Mouse (Mus musculus) heart, postnatal 0 days (tissue): ENCODE data around the gene Yju2.

Source experiments
- CTCF ChIP-seq: IDR thresholded peaks from 2 replicates; pipeline ENCODE4 v1.5.1; 2016; ENCODE audit warnings: antibody characterized with exemption, control low read depth, low read depth
- EP300 ChIP-seq: IDR thresholded peaks from 2 replicates; pipeline ENCODE4 v1.6.1; 2016; ENCODE audit warnings: antibody characterized with exemption, low read depth

- TF ChIP-seq CTCF (no peak), EP300 (no peak)
These were observed 1.9 kb downstream of the Yju2 start for GRCm38 (mm10) chr17:55960791-55961190.
